Mouse (Mus musculus): Measurements from ENCODE around the gene Gata5.

DNA sequence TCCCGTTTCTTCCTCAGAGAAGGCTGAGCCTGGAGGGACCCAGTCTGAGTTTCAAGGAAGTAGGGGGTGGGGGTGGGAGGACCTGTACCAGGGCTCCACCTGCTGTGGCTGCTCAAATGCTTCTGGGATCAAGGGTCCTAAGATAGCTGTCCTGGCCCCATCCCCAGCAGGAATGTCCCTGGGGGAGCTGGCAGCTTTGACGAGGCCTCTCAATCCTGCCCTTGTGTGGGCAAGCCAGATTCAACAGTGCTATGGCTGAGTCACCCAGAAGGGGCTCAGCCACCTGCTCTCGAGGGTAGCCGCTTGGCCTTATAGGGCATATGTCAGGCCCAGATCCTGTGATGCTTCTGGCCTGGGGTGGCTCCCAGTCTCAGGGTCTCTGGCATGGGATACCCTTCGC lies 33.9 kb upstream of the Gata5 start:
- TF ChIP-seq CTCF (IDR thresholded peaks at IDR 0.05; ENCODE audit: borderline replicate concordance, extremely low read depth, insufficient read depth, insufficient read length) (no peak), POLR2A (IDR thresholded peaks at IDR 0.05; ENCODE audit: borderline replicate concordance, extremely low read depth, insufficient read depth, insufficient read length, poor library complexity, severe bottlenecking) (no peak)

All from brain, embryonic 14.5 days (tissue).